Mouse (Mus musculus) C2C12 (cell line): ENCODE data around the gene Csf3. TPM values are rescaled to one million over a fixed set of nuclear protein-coding genes. Genes with fewer than 3 reads are reported as not detected.

ENCODE experiments used
- H3K27me3 ChIP-seq: one replicate; pipeline ENCODE4 v1.6.1; 2011; ENCODE audit not compliant: control insufficient read depth, insufficient read depth, insufficient read length
- H3K36me3 ChIP-seq: one replicate; pipeline ENCODE4 v1.6.1; 2011; ENCODE audit not compliant: control insufficient read depth, insufficient read depth
- H3K4me3 ChIP-seq: one replicate; pipeline ENCODE4 v1.5.1; 2011; ENCODE audit warnings: mild to moderate bottlenecking, control low read depth; ENCODE audit not compliant: poor library complexity, insufficient read depth, severe bottlenecking
- H3K79me2 ChIP-seq: one replicate; pipeline ENCODE4 v1.6.1; 2011; ENCODE audit not compliant: control insufficient read depth, insufficient read depth
- H3K79me3 ChIP-seq: one replicate; pipeline ENCODE4 v1.6.1; 2011; ENCODE audit warnings: low read depth, control low read depth
- H3ac ChIP-seq: one replicate; pipeline ENCODE3; 2011; ENCODE audit warnings: low read depth; ENCODE audit not compliant: control insufficient read depth, insufficient read length
- CEBPB ChIP-seq: IDR thresholded peaks from one replicate; pipeline ENCODE4 v1.6.1; 2011; ENCODE audit warnings: low read depth, mild to moderate bottlenecking, control low read depth, moderate library complexity
- CTCF ChIP-seq: IDR thresholded peaks from one replicate; pipeline ENCODE4 v1.5.1; 2011; ENCODE audit not compliant: control insufficient read depth, insufficient read depth, insufficient read length
- FOSL1 ChIP-seq: IDR thresholded peaks from one replicate; pipeline ENCODE4 v1.8.0; 2011; ENCODE audit warnings: mild to moderate bottlenecking, low read length; ENCODE audit not compliant: poor library complexity, insufficient read depth, severe bottlenecking
- MAX ChIP-seq: IDR thresholded peaks from one replicate; pipeline ENCODE4 v1.6.1; 2011; ENCODE audit warnings: mild to moderate bottlenecking, control low read depth
- MYOD1 ChIP-seq: IDR thresholded peaks from one replicate; pipeline ENCODE4 v1.6.1; 2011; ENCODE audit warnings: low read depth; ENCODE audit not compliant: control insufficient read depth, insufficient read length
- MYOG ChIP-seq: IDR thresholded peaks from one replicate; pipeline ENCODE4 v1.6.1; 2011; ENCODE audit not compliant: control insufficient read depth, insufficient read length; ENCODE audit errors: extremely low read depth
- USF1 ChIP-seq: IDR thresholded peaks from one replicate; pipeline ENCODE4 v1.6.1; 2011; ENCODE audit warnings: low read depth, mild to moderate bottlenecking, control low read depth, moderate library complexity
- polyA plus RNA-seq: library from polyadenylated mRNA; unstranded; fragments of >200 nt; fragmentation: generic; extraction: Trizol; gene quantifications from one replicate; pipeline ENCODE4 v1.2.1, GENCODE M21; 2012; ENCODE audit warnings: missing spikeins

Csf3 gene
- polyA plus RNA-seq, 1 experiment = not detected

GRCm38 (mm10) chr11:98681786-98682745 is 19.0 kb upstream of the Csf3 start, which contains the start of gene Psmd3:
TSS of gene Psmd3 (plus strand) at chr11:98682554.
- Histone ChIP-seq H3K4me3 (peak within 1 kb of the TSS; percentile 100), H3K36me3 (peaks cover 30% of the 10 kb centered on the region), H3K79me3 (peaks cover 35% of the 10 kb centered on the region), H3K27me3 (no peaks in the 10 kb centered on the region), H3K79me2 (peaks cover 47% of the 10 kb centered on the region), H3ac (peak within 1 kb of the TSS; percentile 98)
- TF ChIP-seq MAX = peak; percentile 91
- TF ChIP-seq FOSL1 = no peak
- peak; percentile 49 for TF ChIP-seq MYOD1

GRCm38 (mm10) chr11:98682811-98683210 is 18.3 kb upstream of the Csf3 start:
- Histone ChIP-seq H3K36me3 (peaks cover 38% of the 10 kb centered on the region), H3K4me3 (peak overlapping the region; percentile 100), H3ac (peak overlapping the region; percentile 98), H3K79me3 (peaks cover 40% of the 10 kb centered on the region), H3K27me3 (no peaks in the 10 kb centered on the region), H3K79me2 (peaks cover 52% of the 10 kb centered on the region)
- TF ChIP-seq MAX = no peak
- TF ChIP-seq MYOD1 = no peak
- no peak for TF ChIP-seq MYOG
- TF ChIP-seq USF1 = no peak

GRCm38 (mm10) chr11:98685642-98686041 is 15.4 kb upstream of the Csf3 start:
- peaks cover 61% of the 10 kb centered on the region for H3K36me3 ChIP-seq
- no peak overlapping the region for H3ac ChIP-seq
- no peak for TF ChIP-seq CTCF
- TF ChIP-seq MYOG = no peak
- TF ChIP-seq MYOD1 = no peak
- TF ChIP-seq MAX = no peak
- TF ChIP-seq CEBPB = no peak
- TF ChIP-seq USF1 = no peak
- TF ChIP-seq FOSL1 = no peak
- H3K27me3 ChIP-seq = no peaks in the 10 kb centered on the region
- H3K79me3 ChIP-seq = peaks cover 40% of the 10 kb centered on the region
- no peak overlapping the region for H3K4me3 ChIP-seq
- H3K79me2 ChIP-seq = peaks cover 59% of the 10 kb centered on the region

DNA sequence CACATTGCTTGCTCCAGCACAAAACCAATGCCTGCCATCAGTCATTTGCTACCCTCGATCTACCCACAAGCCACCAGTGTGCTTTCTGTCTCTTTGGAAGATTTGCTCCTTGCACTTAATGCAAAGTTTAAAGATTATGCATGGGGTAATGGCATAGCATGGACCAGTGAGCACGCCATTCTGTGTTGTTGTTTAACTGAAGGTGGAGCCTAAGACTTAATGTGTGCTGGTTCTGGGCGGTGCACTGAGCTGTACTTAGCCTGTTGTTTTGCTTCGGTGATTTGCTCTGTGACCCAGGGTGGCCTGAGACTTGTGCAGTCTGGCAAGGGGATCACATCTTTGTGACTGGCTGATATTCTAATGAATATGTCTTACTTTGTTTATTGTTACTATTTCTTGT is 14.1 kb upstream of the Csf3 start:
- H3K79me3 ChIP-seq = peaks cover 40% of the 10 kb centered on the region
- H3ac ChIP-seq = no peak overlapping the region
- H3K27me3 ChIP-seq = no peaks in the 10 kb centered on the region
- no peak overlapping the region for H3K4me3 ChIP-seq
- H3K79me2 ChIP-seq = peaks cover 59% of the 10 kb centered on the region
- H3K36me3 ChIP-seq = peaks cover 74% of the 10 kb centered on the region
- TF ChIP-seq FOSL1 = no peak
- TF ChIP-seq USF1 = no peak
- TF ChIP-seq MYOG = no peak
- TF ChIP-seq CEBPB = no peak
- TF ChIP-seq MAX = no peak
- no peak for TF ChIP-seq MYOD1
- TF ChIP-seq CTCF = no peak

DNA sequence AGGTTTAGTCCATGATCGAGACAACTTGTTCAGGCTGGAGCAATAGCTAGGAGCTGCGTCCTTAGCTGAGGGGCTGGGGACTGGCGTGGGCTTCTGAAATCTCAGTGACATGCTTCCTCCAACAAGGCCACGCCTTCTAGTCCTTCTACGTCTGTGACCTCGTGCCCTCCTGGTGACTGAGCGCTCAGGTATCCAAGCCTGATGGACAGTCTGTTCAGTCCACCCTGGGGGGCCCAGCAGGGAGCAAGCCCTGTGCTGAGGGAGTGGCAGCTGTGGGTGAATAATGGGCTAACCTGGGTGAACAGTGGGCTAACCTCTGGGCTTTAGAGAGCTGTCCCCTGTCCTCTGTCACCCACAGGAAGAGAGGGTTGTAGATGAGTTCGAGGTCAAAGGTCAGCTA is 13.1 kb upstream of the Csf3 start:
- TF ChIP-seq MYOG (no peak), FOSL1 (no peak), CTCF (no peak), MAX (no peak), USF1 (no peak), CEBPB (no peak), MYOD1 (no peak)
- no peak overlapping the region for H3K4me3 ChIP-seq
- no peak overlapping the region for H3ac ChIP-seq
- peaks cover 52% of the 10 kb centered on the region for H3K79me2 ChIP-seq
- H3K79me3 ChIP-seq = peaks cover 35% of the 10 kb centered on the region
- peaks cover 84% of the 10 kb centered on the region for H3K36me3 ChIP-seq
- H3K27me3 ChIP-seq = no peaks in the 10 kb centered on the region
